10 mouse cellular contexts compared by ENCODE assay signal in the genomic region with DNA sequence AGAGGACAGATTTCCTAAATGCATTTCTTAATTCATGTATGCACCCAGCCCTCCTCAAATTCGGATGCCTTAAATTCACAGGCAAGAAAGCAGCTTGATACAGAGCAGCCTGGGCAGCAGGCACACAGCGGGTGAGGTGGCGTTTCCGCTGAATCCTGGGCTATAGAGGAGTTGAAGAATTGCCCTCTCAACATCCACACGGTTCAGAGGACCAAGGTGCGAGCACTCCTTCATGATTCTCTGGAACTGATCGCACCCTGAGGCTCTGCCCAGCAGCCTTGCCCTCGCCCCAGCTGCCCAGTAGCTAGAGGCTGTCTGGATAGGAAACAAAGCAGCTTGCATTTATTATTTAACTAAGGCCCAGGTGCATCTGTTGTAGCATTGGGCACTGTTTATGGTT.
DNase-seq lines count a peak whose midpoint lies in the region; ATAC-seq lines count a peak whose summit lies in the region.
"Had no signal": no experiment of that assay in that cellular context is flagged by ENCODE, and none has a peak within 500 bp of the region (broad histone marks: within the 10 kb centered on the region; RNA-seq: fewer than 3 reads in every experiment).

No protein-coding gene starts in this region.

- H3K4me2 ChIP-seq in kidney, embryonic 14.5 days (replicated peaks; ENCODE audit: low read depth, low read length) = no peak overlapping the region
- H3K4me2 ChIP-seq: lung, embryonic 14.5 days had no signal

- H3K36me3 ChIP-seq in kidney, embryonic 14.5 days (ENCODE audit: control insufficient read depth, insufficient read depth, low read length) = no peaks in the 10 kb centered on the region
- no peaks in the 10 kb centered on the region for H3K36me3 ChIP-seq in limb, embryonic 10.5 days

- H3K9me3 ChIP-seq in kidney, embryonic 14.5 days (ENCODE audit: control insufficient read depth, low read length) = no peaks in the 10 kb centered on the region
- no peaks in the 10 kb centered on the region for H3K9me3 ChIP-seq in limb, embryonic 10.5 days (replicated peaks)
- H3K9me3 ChIP-seq: megakaryocyte, embryonic 14.5 days had no signal

- H3K9ac ChIP-seq in kidney, embryonic 14.5 days (ENCODE audit: low read depth, low read length) = no peak overlapping the region
- H3K9ac ChIP-seq: lung, embryonic 14.5 days had no signal

- H3K27me3 ChIP-seq in kidney, embryonic 14.5 days (ENCODE audit: control insufficient read depth, insufficient read depth, low read length) = no peaks in the 10 kb centered on the region
- no peaks in the 10 kb centered on the region for H3K27me3 ChIP-seq in limb, embryonic 10.5 days (ENCODE audit: low read depth, poor library complexity, severe bottlenecking)

- 77% methylated on average over 8 of the region's 8 CpGs for WGBS in kidney, embryonic 14.5 days
- WGBS in limb, embryonic 10.5 days = 84% methylated on average over 8 of the region's 8 CpGs

- no peak overlapping the region for H3K4me3 ChIP-seq in kidney, embryonic 14.5 days (ENCODE audit: low read length)
- H3K4me3 ChIP-seq in limb, embryonic 10.5 days = no peak overlapping the region
- H3K4me3 ChIP-seq: megakaryocyte, embryonic 14.5 days had no signal

- peak overlapping the region; percentile 61; the same call in 1 of the 2 replicates for H3K27ac ChIP-seq in kidney, embryonic 14.5 days (ENCODE audit: low read depth, low read length)
- peak overlapping the region; percentile 66 for H3K27ac ChIP-seq in limb, embryonic 10.5 days

- DNase-seq in cerebellum, postnatal 4 days (ENCODE audit: low spot score in 2 of 2) = no peak
- no peak for DNase-seq in kidney, adult 11 months
- DNase-seq in cerebellum, adult 8-10 months = peak; percentile 53
- no peak for DNase-seq in limb, embryonic 10.5 days (ENCODE audit: low spot score)
- DNase-seq in right cerebral cortex, adult 2 months (ENCODE audit: low spot score in 2 of 2) = no peak

- peak; percentile 67 for ATAC-seq in cerebellum, adult (ENCODE audit: insufficient number of reproducible peaks, low FRiP score, low TSS enrichment)
- no peak for ATAC-seq in kidney, embryonic 14.5 days (ENCODE audit: low FRiP score, low TSS enrichment)
- no peak for ATAC-seq in megakaryocyte, adult 5-6 weeks (ENCODE audit: poor library complexity, severe bottlenecking)

- H3K4me1 ChIP-seq in kidney, embryonic 14.5 days (ENCODE audit: control insufficient read depth, insufficient read depth, low read length) = peaks cover 24% of the 10 kb centered on the region
- peaks cover 53% of the 10 kb centered on the region for H3K4me1 ChIP-seq in limb, embryonic 10.5 days
